Mouse (Mus musculus): Measurements from ENCODE around the gene Stxbp4. TPM values are rescaled to one million over a fixed set of nuclear protein-coding genes. Genes with fewer than 3 reads are reported as not detected.

Gene Stxbp4
- polyA plus RNA-seq, 1 experiment = 3.4 TPM

DNA sequence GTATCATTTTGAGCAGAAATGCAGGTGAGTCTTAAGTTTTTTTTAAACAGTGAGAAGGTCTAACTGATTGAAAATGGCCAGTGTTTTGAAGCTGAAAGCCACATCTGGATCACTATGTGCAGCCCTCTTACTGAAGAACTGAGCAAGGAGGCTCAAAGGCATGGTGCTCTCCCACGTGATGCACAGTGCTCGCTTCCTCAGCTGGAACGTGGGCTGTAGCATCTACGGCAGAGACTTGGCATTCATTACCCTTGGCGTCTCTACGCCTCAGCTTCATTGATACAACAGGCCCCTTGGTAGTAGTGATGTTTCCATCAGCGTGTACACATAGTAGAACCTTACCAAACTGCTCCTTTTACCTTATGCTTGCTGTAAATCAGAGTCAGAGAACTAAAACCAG lies 15.4 kb downstream of the Stxbp4 start:
- DNase-seq = no peak
- WGBS = 86% methylated on average over 7 of the region's 7 CpGs
- TF ChIP-seq POLR2A (IDR thresholded peaks at IDR 0.05; ENCODE audit: borderline replicate concordance, extremely low read depth, low read depth, low read length) (no peak), CTCF (IDR thresholded peaks at IDR 0.05; ENCODE audit: insufficient read depth, low read length) (no peak)
- Histone ChIP-seq H3K4me1 (ENCODE audit: control insufficient read depth, insufficient read depth, low read length) (peaks cover 5% of the 10 kb centered on the region; the same call in 1 of the 2 replicates), H3K4me3 (replicated peaks; ENCODE audit: extremely low read depth, low read depth, low read length) (no peak overlapping the region)

DNA sequence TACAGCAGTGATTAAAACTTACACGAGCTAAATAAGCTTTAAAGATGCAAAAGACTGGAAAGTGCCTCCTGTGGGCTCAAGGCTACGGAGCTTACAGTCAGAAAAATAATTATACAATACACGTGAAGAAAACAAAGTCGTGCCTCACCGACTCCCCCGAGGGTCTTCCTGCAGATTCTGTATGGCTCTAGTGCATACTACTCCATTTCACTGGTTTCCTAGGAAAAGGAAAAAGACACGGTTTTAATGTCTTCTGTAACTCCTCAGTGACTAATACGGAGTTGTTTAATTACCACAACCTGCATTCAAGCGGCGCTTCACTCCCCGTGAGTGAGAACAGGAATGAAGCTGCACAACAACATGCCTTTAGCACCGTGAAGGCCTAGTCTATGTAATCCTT lies 15.8 kb downstream of the Stxbp4 start:
- no peak overlapping the region for H3K4me3 ChIP-seq (replicated peaks; ENCODE audit: extremely low read depth, low read depth, low read length)
- WGBS = 92% methylated on average over 12 of the region's 12 CpGs
- no peak for DNase-seq
- TF ChIP-seq CTCF (IDR thresholded peaks at IDR 0.05; ENCODE audit: insufficient read depth, low read length) (no peak), POLR2A (IDR thresholded peaks at IDR 0.05; ENCODE audit: borderline replicate concordance, extremely low read depth, low read depth, low read length) (no peak)
- peaks cover 5% of the 10 kb centered on the region; the same call in 1 of the 2 replicates for H3K4me1 ChIP-seq (ENCODE audit: control insufficient read depth, insufficient read depth, low read length)

DNA sequence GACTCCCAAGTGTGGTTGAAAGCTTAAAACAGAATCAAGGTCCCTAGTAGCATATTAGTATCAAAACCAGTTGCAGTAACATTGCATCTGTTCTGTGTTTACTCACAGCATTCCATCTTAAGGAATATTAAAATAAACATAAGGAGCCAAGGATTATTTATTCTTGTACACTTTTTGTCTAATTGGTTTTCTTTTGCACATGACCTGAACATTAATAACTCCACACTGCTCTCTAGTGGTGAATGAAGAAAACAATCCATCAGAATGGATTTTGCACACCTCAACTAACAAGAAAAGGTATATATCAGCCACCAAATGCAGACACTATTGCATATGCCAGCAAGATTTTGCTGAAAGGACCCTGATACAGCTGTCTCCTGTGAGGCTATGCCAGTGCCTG lies 21.5 kb downstream of the Stxbp4 start:
- Histone ChIP-seq H3K4me1 (ENCODE audit: control insufficient read depth, insufficient read depth, low read length) (peaks cover 6% of the 10 kb centered on the region; the same call in 1 of the 2 replicates), H3K4me3 (replicated peaks; ENCODE audit: extremely low read depth, low read depth, low read length) (no peak overlapping the region)
- DNase-seq = no peak
- TF ChIP-seq CTCF (IDR thresholded peaks at IDR 0.05; ENCODE audit: insufficient read depth, low read length) (peak; percentile 36; the same call in 1 of the 2 replicates), POLR2A (IDR thresholded peaks at IDR 0.05; ENCODE audit: borderline replicate concordance, extremely low read depth, low read depth, low read length) (no peak)

DNA sequence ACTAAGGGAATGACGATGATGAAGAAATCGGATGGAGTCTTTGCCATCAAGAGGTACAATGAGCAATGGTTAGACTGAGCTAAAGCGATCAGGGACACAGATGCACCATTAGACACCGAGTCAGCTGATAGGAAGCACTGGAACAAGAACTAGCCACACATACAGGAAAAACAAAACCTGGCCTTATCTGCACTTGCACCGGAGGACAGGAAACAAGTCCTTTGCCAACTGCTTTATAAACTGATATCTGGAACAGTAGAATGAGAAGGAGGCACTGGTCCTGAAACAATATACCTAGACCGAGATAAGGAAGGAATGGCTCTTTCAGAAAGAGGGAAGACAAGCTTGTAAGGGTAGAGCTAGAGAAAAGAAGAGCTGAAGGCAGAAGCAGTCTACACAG lies 23.1 kb downstream of the Stxbp4 start:
- WGBS = 45% methylated on average over 6 of the region's 6 CpGs
- Histone ChIP-seq H3K4me1 (ENCODE audit: control insufficient read depth, insufficient read depth, low read length) (peaks cover 6% of the 10 kb centered on the region; the same call in 1 of the 2 replicates), H3K4me3 (replicated peaks; ENCODE audit: extremely low read depth, low read depth, low read length) (no peak overlapping the region)
- DNase-seq = no peak
- TF ChIP-seq CTCF (IDR thresholded peaks at IDR 0.05; ENCODE audit: insufficient read depth, low read length) = no peak
- TF ChIP-seq POLR2A (IDR thresholded peaks at IDR 0.05; ENCODE audit: borderline replicate concordance, extremely low read depth, low read depth, low read length) = no peak

DNA sequence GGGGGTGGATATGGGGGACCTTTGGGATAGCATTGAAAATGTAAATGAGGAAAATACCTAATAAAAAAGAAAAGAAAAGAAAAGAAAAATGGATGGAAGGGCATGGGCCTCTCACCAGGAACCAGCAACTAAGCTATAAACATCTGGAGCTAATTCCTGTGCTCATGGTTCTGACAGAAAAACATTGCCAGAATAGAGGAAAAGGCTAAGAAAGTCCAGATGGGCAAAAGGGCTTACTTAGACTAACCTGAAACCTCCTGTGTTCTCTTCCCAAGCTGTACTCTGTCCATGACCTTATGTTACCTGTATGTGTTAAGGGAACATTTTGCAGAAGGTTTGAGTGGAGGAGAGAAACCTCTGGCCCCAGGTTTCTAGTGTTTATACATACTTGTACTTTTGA lies 25.8 kb downstream of the Stxbp4 start:
- TF ChIP-seq CTCF (IDR thresholded peaks at IDR 0.05; ENCODE audit: insufficient read depth, low read length) = no peak
- TF ChIP-seq POLR2A (IDR thresholded peaks at IDR 0.05; ENCODE audit: borderline replicate concordance, extremely low read depth, low read depth, low read length) = no peak
- no peak overlapping the region for H3K4me3 ChIP-seq (replicated peaks; ENCODE audit: extremely low read depth, low read depth, low read length)
- H3K4me1 ChIP-seq (ENCODE audit: control insufficient read depth, insufficient read depth, low read length) = peaks cover 3% of the 10 kb centered on the region; the same call in 1 of the 2 replicates
- DNase-seq = no peak

DNA sequence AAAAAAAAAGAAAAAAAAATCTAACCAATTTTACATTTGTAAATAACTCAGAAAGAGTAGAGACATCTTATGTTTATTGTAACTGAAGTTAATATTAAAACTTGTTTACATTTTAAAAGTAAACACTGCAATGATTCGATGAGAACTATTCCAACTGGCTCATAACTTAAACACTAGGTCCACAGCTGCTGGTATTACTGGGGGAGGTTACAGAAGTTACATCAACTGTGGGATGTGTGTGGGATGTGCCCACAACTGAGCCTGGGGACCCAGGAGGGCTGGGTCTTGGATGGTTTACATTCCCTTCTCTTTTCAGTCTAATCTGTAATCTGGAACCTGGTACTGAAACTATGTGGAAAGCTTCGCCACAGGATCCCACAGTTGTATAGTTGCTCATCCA lies 34.8 kb downstream of the Stxbp4 start:
- Histone ChIP-seq H3K4me1 (ENCODE audit: control insufficient read depth, insufficient read depth, low read length) (no peaks in the 10 kb centered on the region), H3K4me3 (replicated peaks; ENCODE audit: extremely low read depth, low read depth, low read length) (no peak overlapping the region)
- 61% methylated on average over 2 of the region's 2 CpGs for WGBS
- DNase-seq = no peak
- TF ChIP-seq POLR2A (IDR thresholded peaks at IDR 0.05; ENCODE audit: borderline replicate concordance, extremely low read depth, low read depth, low read length) (no peak), CTCF (IDR thresholded peaks at IDR 0.05; ENCODE audit: insufficient read depth, low read length) (no peak)

DNA sequence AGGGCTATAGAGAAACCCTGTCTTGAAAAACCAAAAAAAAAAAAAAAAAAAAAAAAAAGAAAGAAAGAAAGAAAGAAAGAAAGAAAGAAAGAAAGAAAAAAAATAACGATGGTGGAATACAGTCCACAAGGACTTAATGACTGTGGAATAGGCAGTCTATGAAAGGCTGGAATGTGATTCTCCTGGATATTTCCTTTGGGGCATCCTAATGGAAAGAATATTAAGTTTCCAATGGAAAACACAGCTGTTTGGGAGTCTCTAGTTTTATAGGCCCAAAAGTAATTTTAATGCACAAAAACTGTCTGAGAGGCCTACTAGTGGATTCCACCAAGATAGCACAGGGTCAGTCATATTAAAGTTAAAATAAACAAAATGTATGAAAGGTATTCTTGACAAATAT lies 42.1 kb downstream of the Stxbp4 start:
- Histone ChIP-seq H3K4me1 (ENCODE audit: control insufficient read depth, insufficient read depth, low read length) (no peaks in the 10 kb centered on the region), H3K4me3 (replicated peaks; ENCODE audit: extremely low read depth, low read depth, low read length) (no peak overlapping the region)
- TF ChIP-seq POLR2A (IDR thresholded peaks at IDR 0.05; ENCODE audit: borderline replicate concordance, extremely low read depth, low read depth, low read length) (no peak), CTCF (IDR thresholded peaks at IDR 0.05; ENCODE audit: insufficient read depth, low read length) (no peak)
- no peak for DNase-seq
- 92% methylated on average over 1 of the region's 1 CpGs for WGBS

DNA sequence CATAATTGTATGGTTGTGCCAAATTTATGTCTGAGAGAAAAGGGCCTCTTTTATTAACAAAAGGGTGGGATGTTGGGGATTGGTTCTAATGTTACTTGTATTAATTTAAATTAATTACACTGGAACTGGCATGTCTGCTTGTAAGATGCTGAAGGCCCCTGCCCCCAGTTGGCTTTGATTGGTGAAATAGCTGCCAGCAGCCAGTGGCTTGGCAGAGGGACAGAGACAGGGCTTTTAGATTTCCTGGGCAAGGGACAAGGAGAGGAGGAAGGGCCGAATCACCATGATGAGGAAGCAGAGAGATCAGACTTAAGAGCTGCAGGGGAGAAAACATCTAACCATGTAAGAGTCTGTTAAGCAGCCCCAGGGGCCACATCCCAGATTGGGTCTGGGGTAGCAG lies 46.9 kb downstream of the Stxbp4 start:
- no peak for TF ChIP-seq CTCF (IDR thresholded peaks at IDR 0.05; ENCODE audit: insufficient read depth, low read length)
- no peak for TF ChIP-seq POLR2A (IDR thresholded peaks at IDR 0.05; ENCODE audit: borderline replicate concordance, extremely low read depth, low read depth, low read length)
- Histone ChIP-seq H3K4me3 (replicated peaks; ENCODE audit: extremely low read depth, low read depth, low read length) (no peak overlapping the region), H3K4me1 (ENCODE audit: control insufficient read depth, insufficient read depth, low read length) (no peaks in the 10 kb centered on the region)
- no peak for DNase-seq
- WGBS = 62% methylated on average over 1 of the region's 1 CpGs

DNA sequence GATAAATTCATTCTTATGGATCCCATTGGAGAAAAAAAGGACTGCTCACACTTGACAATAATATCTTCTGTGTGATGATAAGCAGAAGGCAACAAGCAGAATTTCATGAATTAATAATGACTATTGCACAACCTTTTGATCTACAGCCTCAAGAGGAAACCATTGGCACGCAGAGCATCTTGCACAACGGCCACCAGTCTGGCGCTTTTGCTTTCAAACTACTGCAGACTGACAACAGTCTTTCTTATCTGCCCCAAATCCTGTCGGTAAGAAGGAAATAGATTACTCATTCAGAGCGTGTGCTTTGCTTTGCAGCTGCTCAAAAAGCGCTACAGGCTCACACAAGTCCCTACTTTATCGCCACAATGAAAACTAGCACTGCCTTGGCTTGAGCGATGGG lies 51.7 kb downstream of the Stxbp4 start:
- peak; percentile 19 for DNase-seq
- TF ChIP-seq POLR2A (IDR thresholded peaks at IDR 0.05; ENCODE audit: borderline replicate concordance, extremely low read depth, low read depth, low read length) (no peak), CTCF (IDR thresholded peaks at IDR 0.05; ENCODE audit: insufficient read depth, low read length) (no peak)
- 59% methylated on average over 8 of the region's 8 CpGs for WGBS
- H3K4me1 ChIP-seq (ENCODE audit: control insufficient read depth, insufficient read depth, low read length) = no peaks in the 10 kb centered on the region
- no peak overlapping the region for H3K4me3 ChIP-seq (replicated peaks; ENCODE audit: extremely low read depth, low read depth, low read length)

DNA sequence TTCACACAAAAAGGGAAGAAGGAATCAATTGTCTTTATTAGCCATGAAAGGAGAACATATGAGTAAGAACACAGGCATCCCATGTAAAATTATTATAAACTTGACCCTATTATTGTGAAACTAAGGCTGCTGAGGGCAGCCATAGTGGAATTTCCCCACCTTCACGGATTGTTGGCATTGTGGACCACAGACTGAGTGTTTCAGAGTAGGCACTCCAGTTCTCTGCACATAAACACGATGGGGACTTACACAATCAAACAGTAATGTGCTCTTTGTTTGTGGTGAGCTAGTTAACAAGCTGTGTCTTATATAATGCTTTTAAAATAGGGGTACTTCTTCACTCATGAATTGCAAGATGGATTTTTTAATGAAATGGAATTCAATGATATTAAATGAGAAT lies 52.1 kb downstream of the Stxbp4 start:
- Histone ChIP-seq H3K4me3 (replicated peaks; ENCODE audit: extremely low read depth, low read depth, low read length) (no peak overlapping the region), H3K4me1 (ENCODE audit: control insufficient read depth, insufficient read depth, low read length) (no peaks in the 10 kb centered on the region)
- DNase-seq = no peak
- TF ChIP-seq CTCF (IDR thresholded peaks at IDR 0.05; ENCODE audit: insufficient read depth, low read length) (no peak), POLR2A (IDR thresholded peaks at IDR 0.05; ENCODE audit: borderline replicate concordance, extremely low read depth, low read depth, low read length) (no peak)
- WGBS = 51% methylated on average over 2 of the region's 2 CpGs

Measured in lung, adult 2 months (tissue).